Mouse (Mus musculus) heart, embryonic 16.5 days (tissue): Measurements from ENCODE around the gene Angptl2. TPM values are rescaled to one million over a fixed set of nuclear protein-coding genes. Genes with fewer than 3 reads are reported as not detected.
A peak's percentile ranks its signal among the peaks of the same experiment; 100 is the strongest.
"Not testable (repeated sequence)": the region's sequence is repeated elsewhere in the genome, so short reads cannot be mapped to it uniquely, and the experiment has no call there.

Experiments used
- ATAC-seq: fragments of 200-750 bp; cut with Nextera tagmentation; replicated peaks from 2 replicates; pipeline ENCODE4 v1.8.0; 2017; ENCODE audit warnings: moderate number of reproducible peaks; ENCODE audit not compliant: insufficient read depth, low FRiP score; ENCODE audit errors: extremely low read depth
- H3K27ac ChIP-seq: fragments of 300-500 bp; sonication (generic); 2 replicates; pipeline ENCODE4 v1.5.1; 2014; ENCODE audit warnings: mild to moderate bottlenecking, low read length, control low read depth, moderate library complexity
- H3K27me3 ChIP-seq: fragments of 300-500 bp; sonication (generic); 2 replicates; pipeline ENCODE4 v1.6.1; 2014; ENCODE audit warnings: low read length, mixed read lengths; ENCODE audit not compliant: control insufficient read depth, insufficient read depth
- H3K36me3 ChIP-seq: fragments of 300-500 bp; sonication (generic); 2 replicates; pipeline ENCODE4 v1.6.1; 2014; ENCODE audit not compliant: control insufficient read depth, insufficient read depth
- H3K4me1 ChIP-seq: fragments of 300-500 bp; sonication (generic); 2 replicates; pipeline ENCODE4 v1.6.1; 2014; ENCODE audit warnings: low read length, mixed read lengths; ENCODE audit not compliant: control insufficient read depth, insufficient read depth
- H3K4me2 ChIP-seq: fragments of 300-500 bp; sonication (generic); 2 replicates; pipeline ENCODE4 v1.6.1; 2014; ENCODE audit warnings: low read depth, mild to moderate bottlenecking, control low read depth, low read length
- H3K4me3 ChIP-seq: fragments of 300-500 bp; sonication (generic); 2 replicates; pipeline ENCODE4 v1.5.1; 2014; ENCODE audit warnings: mild to moderate bottlenecking, control low read depth, low read length
- H3K9ac ChIP-seq: fragments of 300-500 bp; sonication (generic); 2 replicates; pipeline ENCODE4 v1.6.1; 2014; ENCODE audit warnings: low read length, control low read depth
- H3K9me3 ChIP-seq: fragments of 300-500 bp; sonication (generic); replicated peaks from 2 replicates; pipeline ENCODE4 v1.6.1; 2016; ENCODE audit warnings: low read length; ENCODE audit not compliant: control insufficient read depth
- WGBS: fragments of 180-500 bp; shearing (Covaris S2); extraction: QIAGEN DNeasy Blood & Tissue Kit; methylation state at CpG from one replicate; pipeline ENCODE4 v1.1.7; 2014; 5-methylcytosine and 5-hydroxymethylcytosine counted together
- polyA plus RNA-seq: library from polyadenylated mRNA; unstranded; fragments of >200 nt; fragmentation: Nextera tagmentation; extraction: Ambion mirVana; gene quantifications from 2 replicates; pipeline ENCODE4 v1.2.1, GENCODE M21; 2015

Gene Angptl2
- polyA plus RNA-seq, 1 experiment from 2014 or later, result 76.4 TPM

GRCm38 (mm10) chr2:33208134-33208533 is 7.7 kb upstream of the Angptl2 start:
- Histone ChIP-seq H3K9me3 (no peaks in the 10 kb centered on the region), H3K27me3 (no peaks in the 10 kb centered on the region), H3K4me2 (no peak overlapping the region), H3K4me1 (peaks cover 42% of the 10 kb centered on the region), H3K36me3 (no peaks in the 10 kb centered on the region), H3K27ac (no peak overlapping the region; the same call in 1 of the 2 replicates), H3K4me3 (no peak overlapping the region), H3K9ac (no peak overlapping the region)
- WGBS, result 61% methylated on average over 5 of the region's 5 CpGs
- ATAC-seq, result no peak

GRCm38 (mm10) chr2:33210841-33211240 is 5.0 kb upstream of the Angptl2 start:
- Histone ChIP-seq H3K4me3 (no peak overlapping the region), H3K27ac (no peak overlapping the region), H3K9me3 (no peaks in the 10 kb centered on the region), H3K4me1 (peaks cover 22% of the 10 kb centered on the region), H3K36me3 (no peaks in the 10 kb centered on the region), H3K9ac (no peak overlapping the region), H3K27me3 (no peaks in the 10 kb centered on the region), H3K4me2 (no peak overlapping the region)
- 71% methylated on average over 2 of the region's 2 CpGs for WGBS
- no peak for ATAC-seq

- H3K36me3 ChIP-seq, H3K27ac ChIP-seq, ATAC-seq, H3K9me3 ChIP-seq, H3K27me3 ChIP-seq, H3K9ac ChIP-seq, H3K4me2 ChIP-seq, H3K4me3 ChIP-seq: not testable (repeated sequence)
- H3K4me1 ChIP-seq, result peaks cover 21% of the 10 kb centered on the region
- WGBS, result 83% methylated on average over 11 of the region's 11 CpGs
Measured at GRCm38 (mm10) chr2:33211263-33211662, 4.6 kb upstream of the Angptl2 start.

- Histone ChIP-seq H3K36me3 (no peaks in the 10 kb centered on the region), H3K9ac (peak overlapping the region; percentile 62), H3K27me3 (no peaks in the 10 kb centered on the region), H3K4me3 (peak overlapping the region; percentile 61), H3K4me2 (peak overlapping the region; percentile 68), H3K9me3 (no peaks in the 10 kb centered on the region), H3K27ac (peak overlapping the region; percentile 86), H3K4me1 (peaks cover 31% of the 10 kb centered on the region)
- WGBS, result 61% methylated on average over 5 of the region's 5 CpGs
- no peak; the same call in 1 of the 2 replicates for ATAC-seq
Measured at GRCm38 (mm10) chr2:33215177-33215699, 631 bp upstream of the Angptl2 start.

- 7% methylated on average over 18 of the region's 18 CpGs for WGBS
- no peaks in the 10 kb centered on the region for H3K27me3 ChIP-seq
- H3K9ac ChIP-seq, result peak overlapping the region; percentile 80
- peaks cover 41% of the 10 kb centered on the region for H3K4me1 ChIP-seq
- H3K9me3 ChIP-seq, result no peaks in the 10 kb centered on the region
- H3K36me3 ChIP-seq, result no peaks in the 10 kb centered on the region
- peak overlapping the region; percentile 86 for H3K27ac ChIP-seq
- peak overlapping the region; percentile 61 for H3K4me3 ChIP-seq
- H3K4me2 ChIP-seq, result peak overlapping the region; percentile 68
- ATAC-seq, result no peak
Measured at GRCm38 (mm10) chr2:33216645-33217424, 966 bp downstream of the Angptl2 start.

- Histone ChIP-seq H3K4me1 (peaks cover 43% of the 10 kb centered on the region), H3K27ac (peak overlapping the region; percentile 86)
Measured at GRCm38 (mm10) chr2:33217425-33217794, 1.5 kb downstream of the Angptl2 start.

GRCm38 (mm10) chr2:33218903-33219625 is 3.2 kb downstream of the Angptl2 start:
- no peak for ATAC-seq
- WGBS, result 68% methylated on average over 11 of the region's 11 CpGs
- Histone ChIP-seq H3K27ac (peak overlapping the region; percentile 40; the same call in 1 of the 2 replicates), H3K4me1 (peaks cover 53% of the 10 kb centered on the region), H3K4me3 (no peak overlapping the region), H3K36me3 (no peaks in the 10 kb centered on the region), H3K9ac (no peak overlapping the region), H3K9me3 (no peaks in the 10 kb centered on the region), H3K4me2 (peak overlapping the region; percentile 20; the same call in 1 of the 2 replicates), H3K27me3 (no peaks in the 10 kb centered on the region)

More at GRCm38 (mm10) chr2:33217425-33217794, 1.5 kb downstream of the Angptl2 start:
- Histone ChIP-seq H3K36me3 (no peaks in the 10 kb centered on the region), H3K9me3 (no peaks in the 10 kb centered on the region), H3K9ac (peak overlapping the region; percentile 80), H3K27me3 (no peaks in the 10 kb centered on the region), H3K4me3 (peak overlapping the region; percentile 61), H3K4me2 (peak overlapping the region; percentile 68)
- WGBS, result 30% methylated on average over 3 of the region's 3 CpGs
- ATAC-seq, result no peak

GRCm38 (mm10) chr2:33219637-33220036 is 3.8 kb downstream of the Angptl2 start:
- ATAC-seq, result no peak

More at GRCm38 (mm10) chr2:33219637-33220036, 3.8 kb downstream of the Angptl2 start:
- Histone ChIP-seq H3K27me3 (no peaks in the 10 kb centered on the region), H3K9me3 (no peaks in the 10 kb centered on the region), H3K27ac (peak overlapping the region; percentile 40; the same call in 1 of the 2 replicates), H3K4me3 (no peak overlapping the region), H3K36me3 (no peaks in the 10 kb centered on the region), H3K4me1 (peaks cover 55% of the 10 kb centered on the region), H3K9ac (no peak overlapping the region), H3K4me2 (peak overlapping the region; percentile 10; the same call in 1 of the 2 replicates)
- WGBS, result 60% methylated on average over 4 of the region's 4 CpGs
